Mouse (Mus musculus) heart, postnatal 0 days (tissue): ENCODE measurements around the gene Pde4d.

ENCODE experiments used
- CTCF ChIP-seq: IDR thresholded peaks from 2 replicates; pipeline ENCODE4 v1.5.1; 2016; ENCODE audit warnings: antibody characterized with exemption, control low read depth, low read depth
- EP300 ChIP-seq: IDR thresholded peaks from 2 replicates; pipeline ENCODE4 v1.6.1; 2016; ENCODE audit warnings: antibody characterized with exemption, low read depth

DNA sequence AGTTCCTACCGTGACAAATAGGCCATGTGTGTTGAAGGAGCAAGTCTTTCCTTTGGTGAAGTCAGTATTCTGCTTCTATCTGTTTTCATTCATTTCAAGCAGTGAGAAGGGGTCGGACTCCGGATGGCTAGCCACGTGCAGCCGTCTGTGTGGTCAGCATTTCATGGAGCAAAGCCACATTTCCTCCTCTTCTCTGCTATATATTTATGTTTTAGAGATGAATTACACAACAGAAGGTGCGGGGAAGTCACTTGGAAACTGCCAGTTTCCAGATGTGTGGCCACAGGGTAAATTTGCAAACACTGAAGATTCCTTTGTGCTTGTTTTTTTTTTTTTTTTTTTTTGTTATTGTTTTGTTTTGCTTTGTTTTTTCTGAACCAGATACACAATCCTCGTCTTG is 828.0 kb downstream of the Pde4d start:
- TF ChIP-seq CTCF: no peak
- TF ChIP-seq EP300: no peak
